Mouse (Mus musculus) T-cell, adult 2 months (primary cell): ENCODE results near the gene Akr1e1.
"Not testable (repeated sequence)": the region's sequence is repeated elsewhere in the genome, so short reads cannot be mapped to it uniquely, and the experiment has no call there.

Experiments
- DNase-seq: peaks from one replicate; pipeline ENCODE4 v3.0.0; 2022; ENCODE audit warnings: low spot score

Akr1e1 gene

DNA sequence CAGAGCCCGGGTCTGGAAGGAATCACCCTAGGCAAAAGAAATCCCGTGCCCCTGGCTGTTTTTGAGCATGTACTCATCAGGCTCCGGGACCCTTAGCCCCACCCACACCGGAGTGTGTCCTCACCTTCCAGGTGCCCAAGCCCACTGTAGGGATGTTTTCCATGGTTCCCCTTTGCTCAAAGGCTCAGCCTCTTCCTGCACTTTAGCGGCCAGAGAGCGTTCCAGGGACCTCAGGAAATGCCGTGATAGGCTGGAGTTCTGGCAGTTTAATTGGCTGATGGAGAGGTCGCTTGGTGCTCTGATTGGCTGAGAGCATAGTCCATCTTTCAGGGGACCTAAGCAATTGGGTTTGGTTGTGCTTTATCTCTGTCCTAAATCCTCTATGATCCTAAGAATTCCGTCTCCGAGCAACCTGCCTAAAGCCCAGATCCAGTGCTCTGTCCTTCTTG lies at the start of gene Akr1e1:
TSS of gene Akr1e1 (minus strand) at position 214 of the 449 bp plus-strand sequence.
- peak; percentile 50 for DNase-seq

- DNase-seq, result no peak
Observed at GRCm38 (mm10) chr13:4658346-4658745, 49.4 kb upstream of the Akr1e1 start.

DNA sequence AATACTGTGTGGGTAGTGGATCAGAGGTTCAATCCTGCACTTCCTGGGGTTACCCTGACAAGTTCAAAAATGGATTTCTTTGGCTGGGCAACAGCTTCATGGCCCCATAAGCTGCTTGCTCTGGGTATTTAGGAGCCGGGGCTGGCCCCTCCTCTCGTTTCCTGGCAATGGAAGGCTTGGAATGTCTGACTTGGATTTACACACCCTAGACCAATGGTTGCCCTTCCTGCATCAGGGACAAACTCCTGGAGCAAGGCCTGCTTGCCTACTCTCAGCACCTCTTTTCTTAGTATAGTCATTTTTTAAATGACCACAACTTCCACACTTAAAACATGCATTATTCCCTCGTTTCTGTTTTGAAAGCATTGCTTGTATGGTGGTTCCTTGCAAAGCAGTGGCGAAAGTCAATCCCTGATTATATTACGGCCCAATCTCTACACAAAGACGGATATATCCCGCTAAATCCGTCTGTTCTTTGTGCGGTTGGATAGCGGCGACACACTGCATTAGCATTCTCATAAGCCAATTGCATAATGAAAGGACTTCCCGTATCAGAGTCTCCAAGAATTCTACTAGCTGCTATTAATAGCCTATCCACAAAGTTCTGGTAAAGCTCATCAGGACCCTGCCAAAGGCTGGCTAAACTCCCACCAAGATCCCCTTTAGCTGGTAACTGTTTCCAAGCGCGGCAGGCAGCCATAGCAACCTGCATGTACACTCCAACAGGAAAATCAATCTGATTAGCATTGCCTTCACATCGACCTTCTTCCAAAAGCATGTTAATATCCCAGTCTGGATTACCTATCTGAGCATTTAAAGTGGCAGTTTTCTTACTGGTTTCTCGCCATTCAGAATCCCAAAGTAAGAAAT lies 47.5 kb upstream of the Akr1e1 start:
- no peak for DNase-seq

- DNase-seq, result no peak
Observed at GRCm38 (mm10) chr13:4650190-4650589, 41.2 kb upstream of the Akr1e1 start.

- no peak for DNase-seq
Observed at GRCm38 (mm10) chr13:4645248-4645647, 36.3 kb upstream of the Akr1e1 start.

DNA sequence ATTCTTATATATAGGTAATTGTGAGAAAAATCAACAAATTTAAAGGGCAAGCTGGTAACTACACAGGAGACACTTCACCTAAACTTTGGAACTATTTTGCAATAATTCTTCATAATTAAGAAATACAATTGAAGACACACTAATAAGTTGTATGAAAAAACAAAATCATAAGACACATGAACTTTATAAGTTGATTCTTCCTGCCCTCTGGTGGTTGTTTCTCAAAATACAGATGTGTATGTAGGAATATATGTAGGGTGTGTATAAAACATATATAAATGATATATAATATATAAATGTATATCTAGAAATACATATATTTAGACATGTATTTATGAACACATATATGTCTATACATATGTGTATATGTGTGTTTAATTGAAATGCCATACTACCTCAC lies 1.9 kb upstream of the Akr1e1 start:
- DNase-seq, result no peak

DNA sequence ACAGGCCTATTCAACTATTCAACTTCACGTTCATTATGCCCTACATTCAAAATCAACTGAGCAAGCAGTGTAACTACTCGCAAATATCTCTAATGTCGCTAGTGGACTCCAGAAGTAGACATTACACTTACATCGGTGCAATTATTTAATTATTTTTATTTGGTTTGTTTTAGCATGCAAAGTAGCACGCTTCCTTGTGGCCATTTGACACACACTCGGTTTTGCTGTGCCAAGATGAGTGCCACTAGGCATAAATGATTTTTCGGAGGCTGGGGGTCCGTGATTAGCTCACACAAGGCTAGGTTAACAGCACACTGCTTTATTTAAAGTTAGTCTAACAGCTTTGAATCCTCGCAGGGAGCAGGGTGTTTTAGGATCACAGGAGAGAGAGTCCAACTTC lies 444 bp downstream of the Akr1e1 start:
- no peak for DNase-seq

- no peak for DNase-seq
Observed at GRCm38 (mm10) chr13:4606821-4607220, 2.2 kb downstream of the Akr1e1 start.

DNA sequence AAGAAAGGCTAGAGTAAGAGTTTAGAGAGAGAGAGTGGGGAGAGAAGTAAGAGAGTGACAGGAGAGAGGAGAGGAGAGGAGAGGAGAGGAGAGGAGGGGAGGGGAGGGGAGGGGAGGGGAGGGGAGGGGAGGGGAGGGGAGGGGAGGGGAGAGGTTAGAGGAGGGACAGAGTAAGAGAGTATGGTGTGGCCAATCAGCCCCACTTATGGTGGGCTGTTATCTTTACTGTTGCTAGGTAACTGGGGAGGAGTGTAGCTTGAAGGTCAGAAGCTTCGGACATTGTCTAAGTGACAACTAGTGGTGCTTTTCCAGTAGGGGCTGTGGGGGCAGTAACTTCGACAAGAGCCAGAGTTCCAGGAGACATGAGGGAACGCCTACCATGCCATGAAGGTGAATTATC lies 5.5 kb downstream of the Akr1e1 start:
- DNase-seq, result not testable (repeated sequence)

DNA sequence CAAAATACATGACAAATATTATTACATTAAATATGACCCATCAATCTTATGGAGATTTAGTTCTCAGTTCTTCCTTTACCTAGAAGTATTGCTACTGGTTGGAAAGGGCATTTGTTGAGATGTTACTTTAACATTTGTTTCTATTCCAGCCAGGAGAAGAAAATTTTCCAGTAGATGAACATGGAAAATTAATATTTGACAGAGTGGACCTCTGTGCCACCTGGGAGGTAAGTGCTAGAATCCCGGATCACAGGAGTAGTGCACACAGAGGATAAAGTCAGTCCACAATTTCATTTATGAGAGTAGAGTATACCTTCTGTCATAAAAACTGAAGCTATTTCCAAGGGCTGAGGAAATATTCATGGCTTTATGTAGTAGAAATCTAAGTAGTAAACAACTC lies 32.1 kb downstream of the Akr1e1 start:
- no peak for DNase-seq

DNA sequence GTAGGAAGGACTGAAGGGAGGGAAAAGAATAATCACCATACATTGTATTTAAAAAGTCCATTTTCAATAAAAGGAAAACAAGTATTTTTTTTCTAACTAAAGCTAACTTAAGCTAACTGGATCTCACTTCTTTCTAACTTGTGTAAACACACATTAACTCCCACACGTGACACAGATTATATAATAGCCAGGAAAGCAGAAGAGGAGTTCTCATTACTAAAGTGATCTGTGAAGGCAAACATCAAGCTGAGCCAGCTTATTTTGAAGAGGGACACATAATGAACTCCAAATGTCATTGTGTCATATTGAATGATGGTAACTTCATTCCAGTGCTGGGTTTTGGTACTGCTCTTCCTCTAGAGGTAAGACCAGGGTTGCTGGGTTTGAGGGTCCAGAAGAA lies 35.1 kb downstream of the Akr1e1 start, which contains the start of gene Akr1c21:
TSS of gene Akr1c21 (plus strand) at position 205 of the 400 bp plus-strand sequence.
- DNase-seq, result no peak

DNA sequence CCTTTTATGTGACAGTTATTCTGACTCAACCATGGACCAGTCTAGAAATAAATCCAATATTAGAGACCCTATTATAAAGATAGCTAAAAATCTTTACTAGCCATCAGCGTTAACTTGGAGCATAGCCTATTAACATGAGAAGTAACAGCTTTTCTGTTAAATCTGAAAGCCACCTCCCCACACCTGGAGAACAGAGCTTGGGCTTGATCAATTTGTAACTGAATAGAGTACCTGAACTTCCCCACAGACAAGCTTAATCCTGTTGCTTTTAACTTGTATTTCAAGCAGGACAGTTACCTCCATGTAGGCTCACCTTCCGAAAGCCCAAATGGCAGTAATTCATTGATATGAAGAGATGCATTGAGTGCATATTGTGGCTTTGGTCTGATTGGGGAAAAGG lies 43.0 kb downstream of the Akr1e1 start:
- DNase-seq, result no peak

DNA sequence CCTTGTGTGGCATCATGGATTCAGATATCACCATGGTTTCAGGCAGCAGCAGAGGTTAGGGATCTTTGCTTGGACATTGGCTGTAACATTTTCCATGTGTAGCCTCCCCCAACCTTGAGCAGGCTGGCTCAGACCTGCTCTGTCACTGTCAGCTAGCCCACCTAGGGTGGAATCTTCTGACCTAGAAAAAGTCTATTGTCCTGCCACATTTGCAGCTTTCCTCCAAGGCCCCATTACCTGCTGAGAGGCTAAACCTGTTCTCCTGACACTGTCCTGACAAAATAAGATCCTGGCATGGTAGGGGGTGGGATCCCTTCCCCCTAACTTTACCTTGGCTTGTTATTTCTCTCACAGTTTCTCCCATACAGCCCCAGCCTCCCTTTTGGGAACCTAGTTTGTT lies 48.5 kb downstream of the Akr1e1 start:
- no peak for DNase-seq

GRCm38 (mm10) chr13:4559143-4559542 lies 49.8 kb downstream of the Akr1e1 start:
- no peak for DNase-seq
